Mouse (Mus musculus) heart, adult 11 months (tissue): ENCODE results near the gene Gdf11.

Source experiments
- DNase-seq: peaks from one replicate; pipeline ENCODE4 v3.0.0; 2022

The Gdf11 gene

GRCm38 (mm10) chr10:128890383-128891295, 879 bp downstream of the Gdf11 start:
- peak; percentile 92 for DNase-seq

- no peak for DNase-seq
These were observed 1.7 kb downstream of the Gdf11 start for GRCm38 (mm10) chr10:128889846-128890245.

- peak; percentile 90 for DNase-seq
These were observed 2.3 kb downstream of the Gdf11 start for GRCm38 (mm10) chr10:128888941-128889827.

- peak; percentile 72 for DNase-seq
These were observed 9.5 kb downstream of the Gdf11 start for GRCm38 (mm10) chr10:128882067-128882466.

- peak; percentile 39 for DNase-seq
These were observed 12.7 kb downstream of the Gdf11 start for GRCm38 (mm10) chr10:128878811-128879210.

GRCm38 (mm10) chr10:128878291-128878690, 13.2 kb downstream of the Gdf11 start:
- DNase-seq, result no peak

- peak; percentile 53 for DNase-seq
These were observed 21.2 kb downstream of the Gdf11 start for GRCm38 (mm10) chr10:128870341-128870740.

GRCm38 (mm10) chr10:128866518-128866917, 25.0 kb downstream of the Gdf11 start:
- no peak for DNase-seq

GRCm38 (mm10) chr10:128866042-128866441, 25.5 kb downstream of the Gdf11 start:
- DNase-seq, result no peak

GRCm38 (mm10) chr10:128861176-128861575, 30.3 kb downstream of the Gdf11 start:
- no peak for DNase-seq

- DNase-seq, result no peak
These were observed 41.2 kb downstream of the Gdf11 start for GRCm38 (mm10) chr10:128850339-128850738.

GRCm38 (mm10) chr10:128848426-128848825, 43.1 kb downstream of the Gdf11 start:
- DNase-seq, result no peak

GRCm38 (mm10) chr10:128846664-128847063, 44.9 kb downstream of the Gdf11 start:
- DNase-seq, result peak; percentile 19

- DNase-seq, result no peak
These were observed 46.0 kb downstream of the Gdf11 start for GRCm38 (mm10) chr10:128845516-128845915.

GRCm38 (mm10) chr10:128843260-128843659, 48.3 kb downstream of the Gdf11 start:
- peak; percentile 59 for DNase-seq

GRCm38 (mm10) chr10:128840612-128841011, 50.9 kb downstream of the Gdf11 start:
- no peak for DNase-seq

GRCm38 (mm10) chr10:128839434-128839833, 52.1 kb downstream of the Gdf11 start:
- no peak for DNase-seq

GRCm38 (mm10) chr10:128837400-128837799, 54.1 kb downstream of the Gdf11 start:
- DNase-seq, result no peak
